Mouse (Mus musculus): Measurements from ENCODE around the gene Carmil1. TPM values are rescaled to one million over a fixed set of nuclear protein-coding genes. Genes with fewer than 3 reads are reported as not detected.

Carmil1 gene
- polyA plus RNA-seq, 1 experiment from 2014 or later = 43.5 TPM

- 28% methylated on average over 21 of the region's 21 CpGs for WGBS
- peak; percentile 54; the same call in 1 of the 2 replicates for ATAC-seq
- H3K27me3 ChIP-seq (replicated peaks; ENCODE audit: control insufficient read depth, insufficient read depth, low read length) = no peaks in the 10 kb centered on the region
- H3K36me3 ChIP-seq (ENCODE audit: control insufficient read depth, insufficient read depth, low read length) = no peaks in the 10 kb centered on the region; the same call in 1 of the 2 replicates
- 0 out of 2 replicates have a peak overlapping the region, but pooled peaks have one; percentile 4 for H3K4me2 ChIP-seq (ENCODE audit: low read length)
- H3K9me3 ChIP-seq (ENCODE audit: control insufficient read depth, low read length) = no peaks in the 10 kb centered on the region
- peaks cover 8% of the 10 kb centered on the region for H3K4me1 ChIP-seq (ENCODE audit: control insufficient read depth, insufficient read depth, low read depth, low read length)
- H3K4me3 ChIP-seq (ENCODE audit: low read length) = no peak overlapping the region
- peak overlapping the region; percentile 64 for H3K27ac ChIP-seq (ENCODE audit: low read depth, low read length)
- H3K9ac ChIP-seq (ENCODE audit: low read depth, low read length) = no peak overlapping the region
Measured at GRCm38 (mm10) chr13:24135282-24136230, 145.0 kb downstream of the Carmil1 start.

DNA sequence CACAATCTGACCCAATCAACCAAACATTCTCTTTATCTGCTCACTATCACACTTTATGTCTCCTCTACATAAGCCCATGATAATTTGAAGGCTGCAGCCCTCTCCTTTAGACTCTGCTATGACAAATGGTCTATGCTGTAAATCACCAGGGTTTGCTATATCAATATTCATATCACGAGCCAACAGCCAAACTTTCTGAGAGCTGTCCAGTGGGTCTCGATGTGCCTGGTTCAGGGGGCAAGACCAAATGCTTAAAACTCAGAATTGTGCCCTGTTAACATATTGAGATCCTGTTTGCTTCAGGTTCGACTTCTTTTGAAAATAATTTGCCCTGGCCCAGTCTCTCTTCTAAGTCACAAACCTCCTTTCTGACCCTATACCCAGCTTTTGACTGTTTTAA, 147.7 kb downstream of the Carmil1 start:
- WGBS = 94% methylated on average over 3 of the region's 3 CpGs
- no peak for ATAC-seq
- Histone ChIP-seq H3K27ac (ENCODE audit: low read depth, low read length) (no peak overlapping the region), H3K4me3 (ENCODE audit: low read length) (no peak overlapping the region), H3K4me2 (ENCODE audit: low read length) (no peak overlapping the region), H3K9me3 (ENCODE audit: control insufficient read depth, low read length) (no peaks in the 10 kb centered on the region), H3K36me3 (ENCODE audit: control insufficient read depth, insufficient read depth, low read length) (no peaks in the 10 kb centered on the region), H3K4me1 (ENCODE audit: control insufficient read depth, insufficient read depth, low read depth, low read length) (peaks cover 8% of the 10 kb centered on the region), H3K9ac (ENCODE audit: low read depth, low read length) (no peak overlapping the region), H3K27me3 (replicated peaks; ENCODE audit: control insufficient read depth, insufficient read depth, low read length) (no peaks in the 10 kb centered on the region)

GRCm38 (mm10) chr13:24131319-24131718, 149.3 kb downstream of the Carmil1 start:
- no peak for ATAC-seq
- Histone ChIP-seq H3K4me3 (ENCODE audit: low read length) (no peak overlapping the region), H3K27me3 (replicated peaks; ENCODE audit: control insufficient read depth, insufficient read depth, low read length) (no peaks in the 10 kb centered on the region), H3K36me3 (ENCODE audit: control insufficient read depth, insufficient read depth, low read length) (no peaks in the 10 kb centered on the region), H3K9me3 (ENCODE audit: control insufficient read depth, low read length) (no peaks in the 10 kb centered on the region), H3K4me1 (ENCODE audit: control insufficient read depth, insufficient read depth, low read depth, low read length) (peaks cover 8% of the 10 kb centered on the region), H3K27ac (ENCODE audit: low read depth, low read length) (no peak overlapping the region), H3K9ac (ENCODE audit: low read depth, low read length) (no peak overlapping the region), H3K4me2 (ENCODE audit: low read length) (no peak overlapping the region)
- 91% methylated on average over 5 of the region's 5 CpGs for WGBS

- ATAC-seq = no peak
- 97% methylated on average over 2 of the region's 2 CpGs for WGBS
Measured at GRCm38 (mm10) chr13:24130741-24131140, 149.9 kb downstream of the Carmil1 start.

DNA sequence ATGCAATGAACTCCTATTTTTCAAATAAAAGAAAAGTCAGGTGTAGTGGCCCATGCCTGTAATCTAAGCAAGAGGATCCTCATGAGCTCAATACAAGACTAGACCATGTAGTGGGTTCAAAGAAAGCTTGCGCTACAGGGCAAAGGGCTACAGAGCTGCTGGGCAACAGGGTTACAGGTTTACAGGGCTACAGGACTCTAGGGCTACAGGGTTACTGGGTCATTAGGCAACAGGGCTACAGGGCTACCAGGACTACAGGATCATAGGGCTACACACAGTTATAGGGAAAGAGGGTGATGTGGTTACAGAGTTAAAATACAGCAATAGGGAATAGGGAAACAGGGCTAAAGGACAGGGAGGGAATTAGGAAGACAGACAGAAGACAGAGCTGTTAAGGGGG, 151.9 kb downstream of the Carmil1 start:
- H3K27ac ChIP-seq (ENCODE audit: low read depth, low read length) = no peak overlapping the region
- H3K9me3 ChIP-seq (ENCODE audit: control insufficient read depth, low read length) = no peaks in the 10 kb centered on the region
- ATAC-seq = no peak
- no peaks in the 10 kb centered on the region for H3K36me3 ChIP-seq (ENCODE audit: control insufficient read depth, insufficient read depth, low read length)
- H3K4me2 ChIP-seq (ENCODE audit: low read length) = no peak overlapping the region
- no peak overlapping the region for H3K9ac ChIP-seq (ENCODE audit: low read depth, low read length)
- WGBS = 95% methylated on average over 1 of the region's 1 CpGs
- no peaks in the 10 kb centered on the region for H3K4me1 ChIP-seq (ENCODE audit: control insufficient read depth, insufficient read depth, low read depth, low read length)
- H3K27me3 ChIP-seq (replicated peaks; ENCODE audit: control insufficient read depth, insufficient read depth, low read length) = no peaks in the 10 kb centered on the region
- H3K4me3 ChIP-seq (ENCODE audit: low read length) = no peak overlapping the region

More at GRCm38 (mm10) chr13:24130741-24131140, 149.9 kb downstream of the Carmil1 start:
- H3K4me3 ChIP-seq (ENCODE audit: low read length) = no peak overlapping the region
- no peaks in the 10 kb centered on the region for H3K9me3 ChIP-seq (ENCODE audit: control insufficient read depth, low read length)
- peaks cover 5% of the 10 kb centered on the region for H3K4me1 ChIP-seq (ENCODE audit: control insufficient read depth, insufficient read depth, low read depth, low read length)
- H3K4me2 ChIP-seq (ENCODE audit: low read length) = no peak overlapping the region
- no peak overlapping the region for H3K27ac ChIP-seq (ENCODE audit: low read depth, low read length)
- H3K9ac ChIP-seq (ENCODE audit: low read depth, low read length) = no peak overlapping the region
- H3K27me3 ChIP-seq (replicated peaks; ENCODE audit: control insufficient read depth, insufficient read depth, low read length) = no peaks in the 10 kb centered on the region
- H3K36me3 ChIP-seq (ENCODE audit: control insufficient read depth, insufficient read depth, low read length) = no peaks in the 10 kb centered on the region

DNA sequence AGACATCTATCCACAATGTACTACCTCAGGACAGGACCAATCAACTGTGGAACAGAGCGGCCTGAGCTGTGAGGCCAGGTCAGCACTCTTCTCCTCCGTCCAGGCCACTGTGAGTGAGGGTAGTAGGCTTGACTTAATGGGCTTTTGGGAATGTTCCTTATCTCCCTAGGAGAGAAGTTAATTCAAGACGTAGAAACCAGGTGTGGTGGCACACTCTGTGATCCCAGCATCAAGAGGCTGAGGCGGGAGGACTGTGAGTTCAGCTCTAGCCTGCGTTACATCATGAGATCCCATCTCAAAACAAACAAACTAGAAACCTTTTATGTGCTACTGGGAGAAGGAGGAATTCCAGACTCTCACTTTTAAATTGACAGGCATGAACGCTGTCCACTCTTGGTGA, 154.7 kb downstream of the Carmil1 start:
- H3K27me3 ChIP-seq (replicated peaks; ENCODE audit: control insufficient read depth, insufficient read depth, low read length) = no peaks in the 10 kb centered on the region
- H3K4me3 ChIP-seq (ENCODE audit: low read length) = no peak overlapping the region
- 84% methylated on average over 6 of the region's 6 CpGs for WGBS
- H3K9ac ChIP-seq (ENCODE audit: low read depth, low read length) = no peak overlapping the region
- no peaks in the 10 kb centered on the region for H3K36me3 ChIP-seq (ENCODE audit: control insufficient read depth, insufficient read depth, low read length)
- no peak for ATAC-seq
- no peaks in the 10 kb centered on the region for H3K4me1 ChIP-seq (ENCODE audit: control insufficient read depth, insufficient read depth, low read depth, low read length)
- H3K9me3 ChIP-seq (ENCODE audit: control insufficient read depth, low read length) = no peaks in the 10 kb centered on the region
- no peak overlapping the region for H3K27ac ChIP-seq (ENCODE audit: low read depth, low read length)
- no peak overlapping the region for H3K4me2 ChIP-seq (ENCODE audit: low read length)

GRCm38 (mm10) chr13:24117181-24117812, 163.3 kb downstream of the Carmil1 start:
- no peak overlapping the region for H3K9ac ChIP-seq (ENCODE audit: low read depth, low read length)
- H3K36me3 ChIP-seq (ENCODE audit: control insufficient read depth, insufficient read depth, low read length) = peaks cover 5% of the 10 kb centered on the region; the same call in 1 of the 2 replicates
- H3K27ac ChIP-seq (ENCODE audit: low read depth, low read length) = no peak overlapping the region
- no peak overlapping the region for H3K4me2 ChIP-seq (ENCODE audit: low read length)
- no peaks in the 10 kb centered on the region for H3K27me3 ChIP-seq (replicated peaks; ENCODE audit: control insufficient read depth, insufficient read depth, low read length)
- WGBS = 76% methylated on average over 7 of the region's 7 CpGs
- H3K9me3 ChIP-seq (ENCODE audit: control insufficient read depth, low read length) = no peaks in the 10 kb centered on the region
- no peak for ATAC-seq
- no peaks in the 10 kb centered on the region for H3K4me1 ChIP-seq (ENCODE audit: control insufficient read depth, insufficient read depth, low read depth, low read length)
- no peak overlapping the region for H3K4me3 ChIP-seq (ENCODE audit: low read length)

GRCm38 (mm10) chr13:24112689-24113348, 167.8 kb downstream of the Carmil1 start:
- ATAC-seq = 0 out of 2 replicates have a peak, but pooled peaks have one; percentile 35
- no peak overlapping the region for H3K9ac ChIP-seq (ENCODE audit: low read depth, low read length)
- WGBS = 77% methylated on average over 9 of the region's 9 CpGs

More at GRCm38 (mm10) chr13:24112689-24113348, 167.8 kb downstream of the Carmil1 start:
- Histone ChIP-seq H3K27me3 (replicated peaks; ENCODE audit: control insufficient read depth, insufficient read depth, low read length) (no peaks in the 10 kb centered on the region), H3K4me3 (ENCODE audit: low read length) (no peak overlapping the region), H3K9me3 (ENCODE audit: control insufficient read depth, low read length) (no peaks in the 10 kb centered on the region), H3K27ac (ENCODE audit: low read depth, low read length) (no peak overlapping the region), H3K4me1 (ENCODE audit: control insufficient read depth, insufficient read depth, low read depth, low read length) (no peaks in the 10 kb centered on the region), H3K4me2 (ENCODE audit: low read length) (no peak overlapping the region), H3K36me3 (ENCODE audit: control insufficient read depth, insufficient read depth, low read length) (0 out of 2 replicates have a peak, but pooled peaks cover 3% of the 10 kb centered on the region)

Data from hindbrain, embryonic 16.5 days (tissue).